12 mouse cellular contexts compared by ENCODE assay signal in genomic region chr8:117462701-117463284, GRCm38 (mm10). TPM values are rescaled to one million over a fixed set of nuclear protein-coding genes. Genes with fewer than 3 reads are reported as not detected.
DNase-seq lines count a peak whose midpoint lies in the region; ATAC-seq and TF ChIP-seq lines count a peak whose summit lies in the region.
"Had no signal": no experiment of that assay in that cellular context is flagged by ENCODE, and none has a peak within 500 bp of the region (broad histone marks: within the 10 kb centered on the region; RNA-seq: fewer than 3 reads in every experiment).

No protein-coding gene starts in this region.

- H3K4me2 ChIP-seq in midbrain, embryonic 13.5 days (replicated peaks), result no peak overlapping the region
- no peak overlapping the region for H3K4me2 ChIP-seq in midbrain, embryonic 15.5 days
- H3K4me2 ChIP-seq in forebrain, embryonic 15.5 days (replicated peaks), result no peak overlapping the region
- H3K4me2 ChIP-seq in stomach, embryonic 16.5 days (ENCODE audit: low read depth, low read length), result no peak overlapping the region
- H3K4me2 ChIP-seq: heart, embryonic 15.5 days; midbrain, embryonic 11.5 days had no signal

- TF ChIP-seq CTCF in kidney, adult 2 months (conservative IDR thresholded peaks at IDR 0.05; ENCODE audit: insufficient read depth, insufficient read length, low read depth, low read length), result no peak

- no peaks in the 10 kb centered on the region for H3K27me3 ChIP-seq in kidney, adult 2 months (replicated peaks; ENCODE audit: control insufficient read depth, insufficient read depth, low read length)
- no peaks in the 10 kb centered on the region for H3K27me3 ChIP-seq in midbrain, embryonic 13.5 days
- H3K27me3 ChIP-seq in midbrain, embryonic 15.5 days (replicated peaks), result no peaks in the 10 kb centered on the region
- no peaks in the 10 kb centered on the region for H3K27me3 ChIP-seq in forebrain, embryonic 15.5 days
- no peaks in the 10 kb centered on the region for H3K27me3 ChIP-seq in stomach, embryonic 16.5 days (ENCODE audit: control insufficient read depth, insufficient read depth, low read length)
- H3K27me3 ChIP-seq: heart, embryonic 15.5 days had no signal

- H3K4me3 ChIP-seq in kidney, adult 2 months (ENCODE audit: insufficient read depth, low read depth, low read length), result no peak overlapping the region
- no peak overlapping the region for H3K4me3 ChIP-seq in midbrain, embryonic 13.5 days (replicated peaks)
- H3K4me3 ChIP-seq in midbrain, embryonic 15.5 days, result no peak overlapping the region
- no peak overlapping the region for H3K4me3 ChIP-seq in forebrain, embryonic 15.5 days
- no peak overlapping the region for H3K4me3 ChIP-seq in stomach, embryonic 16.5 days (replicated peaks; ENCODE audit: low read length)
- H3K4me3 ChIP-seq: heart, embryonic 15.5 days had no signal

- H3K9ac ChIP-seq in midbrain, embryonic 13.5 days (replicated peaks), result no peak overlapping the region
- no peak overlapping the region for H3K9ac ChIP-seq in midbrain, embryonic 15.5 days
- no peak overlapping the region for H3K9ac ChIP-seq in forebrain, embryonic 15.5 days (replicated peaks)
- H3K9ac ChIP-seq in stomach, embryonic 16.5 days (ENCODE audit: low read length), result no peak overlapping the region
- H3K9ac ChIP-seq: heart, embryonic 15.5 days had no signal

- H3K36me3 ChIP-seq in kidney, adult 2 months (ENCODE audit: control insufficient read depth, insufficient read depth, low read length), result peaks cover 2% of the 10 kb centered on the region; the same call in 1 of the 2 replicates
- peaks cover 22% of the 10 kb centered on the region for H3K36me3 ChIP-seq in midbrain, embryonic 13.5 days
- 0 out of 2 replicates have a peak, but pooled peaks cover 6% of the 10 kb centered on the region for H3K36me3 ChIP-seq in midbrain, embryonic 15.5 days (replicated peaks)
- peaks cover 3% of the 10 kb centered on the region for H3K36me3 ChIP-seq in forebrain, embryonic 15.5 days
- peaks cover 2% of the 10 kb centered on the region; the same call in 1 of the 2 replicates for H3K36me3 ChIP-seq in stomach, embryonic 16.5 days (ENCODE audit: control insufficient read depth, insufficient read depth, low read length)
- H3K36me3 ChIP-seq: heart, embryonic 15.5 days had no signal

- no peaks in the 10 kb centered on the region for H3K4me1 ChIP-seq in kidney, adult 2 months (ENCODE audit: control insufficient read depth, insufficient read depth, low read length)
- H3K4me1 ChIP-seq in midbrain, embryonic 13.5 days (replicated peaks), result peaks cover 6% of the 10 kb centered on the region; the same call in 1 of the 2 replicates
- H3K4me1 ChIP-seq in midbrain, embryonic 15.5 days, result no peaks in the 10 kb centered on the region
- H3K4me1 ChIP-seq in forebrain, embryonic 15.5 days, result no peaks in the 10 kb centered on the region
- no peaks in the 10 kb centered on the region for H3K4me1 ChIP-seq in stomach, embryonic 16.5 days (ENCODE audit: control insufficient read depth, insufficient read depth, low read length)
- H3K4me1 ChIP-seq: heart, embryonic 15.5 days had no signal

- WGBS in kidney, adult 2 months, result 37% methylated on average over 11 of the region's 11 CpGs
- WGBS in midbrain, embryonic 13.5 days, result 68% methylated on average over 11 of the region's 11 CpGs
- WGBS in midbrain, embryonic 15.5 days, result 57% methylated on average over 11 of the region's 11 CpGs
- 57% methylated on average over 11 of the region's 11 CpGs for WGBS in forebrain, embryonic 15.5 days
- WGBS in stomach, embryonic 16.5 days, result 54% methylated on average over 11 of the region's 11 CpGs

- DNase-seq in kidney, adult 2 months, result peak; percentile 26
- DNase-seq in kidney, postnatal 10 days, result no peak
- no peak for DNase-seq in embryo, embryonic 9.5 days (ENCODE audit: extremely low spot score)
- DNase-seq: cerebellum, adult 18-20 months; heart, adult 11 months had no signal

- H3K9me3 ChIP-seq in midbrain, embryonic 13.5 days, result no peaks in the 10 kb centered on the region
- H3K9me3 ChIP-seq in midbrain, embryonic 15.5 days, result no peaks in the 10 kb centered on the region
- H3K9me3 ChIP-seq in forebrain, embryonic 15.5 days, result no peaks in the 10 kb centered on the region
- no peaks in the 10 kb centered on the region for H3K9me3 ChIP-seq in stomach, embryonic 16.5 days (replicated peaks; ENCODE audit: control insufficient read depth, low read length)
- H3K9me3 ChIP-seq: heart, embryonic 15.5 days had no signal

- H3K27ac ChIP-seq in kidney, adult 2 months (ENCODE audit: insufficient read depth, low read depth, low read length), result no peak overlapping the region
- H3K27ac ChIP-seq in midbrain, embryonic 13.5 days, result peak overlapping the region; percentile 25; the same call in 1 of the 2 replicates
- H3K27ac ChIP-seq in midbrain, embryonic 15.5 days, result no peak overlapping the region
- H3K27ac ChIP-seq in forebrain, embryonic 15.5 days (replicated peaks), result peak overlapping the region; percentile 2; the same call in 1 of the 2 replicates
- H3K27ac ChIP-seq in stomach, embryonic 16.5 days (ENCODE audit: low read length), result no peak overlapping the region
- H3K27ac ChIP-seq: heart, embryonic 15.5 days had no signal

- no peak for ATAC-seq in midbrain, embryonic 13.5 days
- ATAC-seq in midbrain, embryonic 15.5 days (replicated peaks), result no peak
- peak; percentile 46; the same call in 1 of the 2 replicates for ATAC-seq in forebrain, embryonic 15.5 days (replicated peaks)
- peak; percentile 29; the same call in 1 of the 2 replicates for ATAC-seq in stomach, embryonic 16.5 days (ENCODE audit: insufficient read depth, low FRiP score)
- ATAC-seq: CD4-positive, CD25-positive, alpha-beta regulatory T cell, adult 4 months had no signal

- no peak for TF ChIP-seq POLR2A in kidney, adult 2 months (IDR thresholded peaks at IDR 0.05; ENCODE audit: low read depth, low read length)

RNA-seq across cellular contexts. Expression of gene Plcg2, which starts 35.3 kb away (rescaled TPM):
- 10.7 and 12.5 TPM in 2 replicates for polyA plus RNA-seq in kidney, adult 2 months (2012; rRNA removed)
- 0.90 and 1.0 TPM in 2 replicates for polyA plus RNA-seq in midbrain, embryonic 13.5 days (2015; fragmentation: Nextera tagmentation; extraction: Ambion mirVana)
- 0.90 and 1.5 TPM in 2 replicates for polyA plus RNA-seq in midbrain, embryonic 15.5 days (2015; fragmentation: Nextera tagmentation; extraction: Ambion mirVana)
- 0.86 and 0.89 TPM in 2 replicates for polyA plus RNA-seq in forebrain, embryonic 15.5 days (2015; fragmentation: Nextera tagmentation; extraction: Ambion mirVana)
- polyA plus RNA-seq in stomach, embryonic 16.5 days (2015; fragmentation: Nextera tagmentation; extraction: Ambion mirVana), result 4.6 and 5.2 TPM in 2 replicates

Comparison
In these comparisons a context has a peak if more than half of its experiments do, and no peak if none do; other contexts are left out.
1. H3K27ac ChIP-seq: peak in midbrain, embryonic 13.5 days (single experiment) and forebrain, embryonic 15.5 days (single experiment); none in kidney, adult 2 months (single experiment), midbrain, embryonic 15.5 days (single experiment) and stomach, embryonic 16.5 days (single experiment).
2. ATAC-seq: peak in forebrain, embryonic 15.5 days (single experiment) and stomach, embryonic 16.5 days (single experiment); none in midbrain, embryonic 13.5 days (single experiment) and midbrain, embryonic 15.5 days (single experiment).